Mouse (Mus musculus) kidney, postnatal 0 days (tissue): ENCODE measurements around the gene Sarnp. TPM values are rescaled to one million over a fixed set of nuclear protein-coding genes. Genes with fewer than 3 reads are reported as not detected.
A peak's percentile ranks its signal among the peaks of the same experiment; 100 is the strongest.

Source experiments
- ATAC-seq: fragments of 200-750 bp; cut with Nextera tagmentation; replicated peaks from 2 replicates; pipeline ENCODE4 v1.8.0; 2017; ENCODE audit warnings: low read depth, moderate number of reproducible peaks, moderate TSS enrichment, moderate library complexity; ENCODE audit not compliant: low FRiP score
- DNase-seq: peaks from one replicate; pipeline ENCODE4 v3.0.0-alpha.2; 2016; ENCODE audit warnings: low spot score
- H3K27ac ChIP-seq: fragments of 300-500 bp; sonication (generic); 2 replicates; pipeline ENCODE4 v1.5.1; 2014; ENCODE audit warnings: mild to moderate bottlenecking
- H3K27me3 ChIP-seq: fragments of 300-500 bp; sonication (generic); 2 replicates; pipeline ENCODE4 v1.6.1; 2014; ENCODE audit warnings: low read length, mixed read lengths; ENCODE audit not compliant: insufficient read depth
- H3K36me3 ChIP-seq: fragments of 300-500 bp; sonication (generic); 2 replicates; pipeline ENCODE4 v1.6.1; 2014; ENCODE audit warnings: low read length, mixed read lengths; ENCODE audit not compliant: insufficient read depth
- H3K4me1 ChIP-seq: fragments of 300-500 bp; sonication (generic); replicated peaks from 2 replicates; pipeline ENCODE4 v1.6.1; 2014; ENCODE audit warnings: antibody characterized with exemption, low read length, mixed read lengths; ENCODE audit not compliant: insufficient read depth
- H3K4me2 ChIP-seq: fragments of 300-500 bp; sonication (generic); 2 replicates; pipeline ENCODE4 v1.6.1; 2014; ENCODE audit warnings: mild to moderate bottlenecking, low read length, moderate library complexity, mixed read lengths
- H3K4me3 ChIP-seq: fragments of 300-500 bp; sonication (generic); replicated peaks from 2 replicates; pipeline ENCODE4 v1.5.1; 2014; ENCODE audit warnings: low read depth, low read length
- H3K9ac ChIP-seq: fragments of 300-500 bp; sonication (generic); 2 replicates; pipeline ENCODE4 v1.6.1; 2014; ENCODE audit warnings: low read depth, low read length
- H3K9me3 ChIP-seq: fragments of 300-500 bp; sonication (generic); replicated peaks from 2 replicates; pipeline ENCODE4 v1.6.1; 2016; ENCODE audit warnings: low read length, inconsistent platforms, mixed read lengths
- CTCF ChIP-seq: IDR thresholded peaks from 2 replicates; pipeline ENCODE4 v1.5.1; 2016; ENCODE audit warnings: antibody characterized with exemption, low read depth, mild to moderate bottlenecking, moderate library complexity
- WGBS: fragments of 180-500 bp; shearing (Covaris S2); extraction: QIAGEN DNeasy Blood & Tissue Kit; methylation state at CpG from one replicate; pipeline ENCODE4 v1.1.7; 2014; 5-methylcytosine and 5-hydroxymethylcytosine counted together
- polyA plus RNA-seq: library from polyadenylated mRNA; unstranded; fragments of >200 nt; fragmentation: Nextera tagmentation; extraction: Ambion mirVana; gene quantifications from 2 replicates; pipeline ENCODE4 v1.2.1, GENCODE M21; 2015

The Sarnp gene
- polyA plus RNA-seq, 1 experiment from 2014 or later, result 164 TPM

GRCm38 (mm10) chr10:128891296-128892094 is 74.4 kb downstream of the Sarnp start, which contains the start of gene Gdf11:
Gdf11 (minus strand) TSS chr10:128891718.
- Histone ChIP-seq H3K4me1 (peaks cover 18% of the 10 kb centered on the region; the same call in 1 of the 2 replicates), H3K36me3 (no peaks in the 10 kb centered on the region), H3K27ac (peak within 1 kb of the TSS; percentile 90), H3K9me3 (no peaks in the 10 kb centered on the region), H3K9ac (peak within 1 kb of the TSS; percentile 78), H3K4me2 (peak within 1 kb of the TSS; percentile 63), H3K27me3 (0 out of 2 replicates have a peak, but pooled peaks cover 3% of the 10 kb centered on the region), H3K4me3 (peak within 1 kb of the TSS; percentile 62)
- peak; percentile 63 for ATAC-seq
- WGBS, result under 1% methylated on average over 43 of the region's 89 CpGs
- DNase-seq, result peak; percentile 82
- TF ChIP-seq CTCF, result 0 out of 2 replicates have a peak, but pooled peaks have one; percentile 11

- no peak for ATAC-seq
- TF ChIP-seq CTCF, result no peak
- Histone ChIP-seq H3K4me2 (peak overlapping the region; percentile 63), H3K27ac (0 out of 2 replicates have a peak overlapping the region, but pooled peaks have one; percentile 32), H3K4me1 (peaks cover 18% of the 10 kb centered on the region; the same call in 1 of the 2 replicates), H3K9ac (peak overlapping the region; percentile 78; the same call in 1 of the 2 replicates), H3K27me3 (0 out of 2 replicates have a peak, but pooled peaks cover 3% of the 10 kb centered on the region), H3K36me3 (no peaks in the 10 kb centered on the region), H3K9me3 (no peaks in the 10 kb centered on the region), H3K4me3 (peak overlapping the region; percentile 62)
- no peak for DNase-seq
- WGBS, result 3% methylated on average over 9 of the region's 9 CpGs
These were observed 75.1 kb downstream of the Sarnp start for GRCm38 (mm10) chr10:128892246-128892645.

GRCm38 (mm10) chr10:128895437-128895836 is 78.3 kb downstream of the Sarnp start:
- Histone ChIP-seq H3K4me3 (0 out of 2 replicates have a peak overlapping the region, but pooled peaks have one; percentile 6), H3K9me3 (no peaks in the 10 kb centered on the region), H3K27me3 (0 out of 2 replicates have a peak, but pooled peaks cover 3% of the 10 kb centered on the region), H3K36me3 (no peaks in the 10 kb centered on the region), H3K4me1 (peaks cover 10% of the 10 kb centered on the region; the same call in 1 of the 2 replicates), H3K9ac (no peak overlapping the region), H3K4me2 (peak overlapping the region; percentile 38), H3K27ac (no peak overlapping the region)
- TF ChIP-seq CTCF, result peak; percentile 91
- under 1% methylated on average over 9 of the region's 9 CpGs for WGBS
- peak; percentile 36 for ATAC-seq
- DNase-seq, result peak; percentile 94

GRCm38 (mm10) chr10:128895952-128896693 is 79.0 kb downstream of the Sarnp start:
- peaks cover 9% of the 10 kb centered on the region for H3K4me1 ChIP-seq
- H3K4me2 ChIP-seq, result peak overlapping the region; percentile 38
- 9% methylated on average over 17 of the region's 17 CpGs for WGBS
- no peak overlapping the region for H3K27ac ChIP-seq
- H3K9ac ChIP-seq, result peak overlapping the region; percentile 13; the same call in 1 of the 2 replicates
- H3K36me3 ChIP-seq, result no peaks in the 10 kb centered on the region
- H3K27me3 ChIP-seq, result 0 out of 2 replicates have a peak, but pooled peaks cover 3% of the 10 kb centered on the region
- 0 out of 2 replicates have a peak overlapping the region, but pooled peaks have one; percentile 6 for H3K4me3 ChIP-seq
- no peak for TF ChIP-seq CTCF
- no peaks in the 10 kb centered on the region for H3K9me3 ChIP-seq
- DNase-seq (no peak), ATAC-seq (no peak; the same call in 1 of the 2 replicates)

GRCm38 (mm10) chr10:128896807-128897206 is 79.7 kb downstream of the Sarnp start:
- Histone ChIP-seq H3K4me3 (no peak overlapping the region), H3K4me2 (no peak overlapping the region), H3K27me3 (0 out of 2 replicates have a peak, but pooled peaks cover 3% of the 10 kb centered on the region), H3K9me3 (no peaks in the 10 kb centered on the region), H3K9ac (no peak overlapping the region), H3K36me3 (no peaks in the 10 kb centered on the region), H3K27ac (no peak overlapping the region), H3K4me1 (peaks cover 9% of the 10 kb centered on the region)
- TF ChIP-seq CTCF, result no peak
- DNase-seq, result no peak
- no peak for ATAC-seq
- WGBS, result 35% methylated on average over 1 of the region's 1 CpGs

- no peak for TF ChIP-seq CTCF
- no peak overlapping the region for H3K27ac ChIP-seq
- H3K4me1 ChIP-seq, result peaks cover 9% of the 10 kb centered on the region
- H3K36me3 ChIP-seq, result no peaks in the 10 kb centered on the region
- 0 out of 2 replicates have a peak, but pooled peaks cover 3% of the 10 kb centered on the region for H3K27me3 ChIP-seq
- DNase-seq (no peak), ATAC-seq (no peak)
- H3K4me2 ChIP-seq, result no peak overlapping the region
- H3K9ac ChIP-seq, result no peak overlapping the region
- WGBS, result 19% methylated on average over 1 of the region's 1 CpGs
- H3K9me3 ChIP-seq, result no peaks in the 10 kb centered on the region
- no peak overlapping the region for H3K4me3 ChIP-seq
These were observed 80.4 kb downstream of the Sarnp start for GRCm38 (mm10) chr10:128897501-128897900.
